Mouse (Mus musculus) CD4-positive, CD25-positive, alpha-beta regulatory T cell, adult 4 months (primary cell): ENCODE data around the gene Man2c1. TPM values are rescaled to one million over a fixed set of nuclear protein-coding genes. Genes with fewer than 3 reads are reported as not detected.
A peak's percentile ranks its signal among the peaks of the same experiment; 100 is the strongest.

Experiments used
- ATAC-seq: one replicate; pipeline ENCODE4 v1.8.0; 2017
- polyA plus RNA-seq, 2 experiments: library from polyadenylated mRNA; unstranded; fragments of 100-300 nt; shearing (Covaris generic); gene quantifications; one replicate each; pipeline ENCODE4 v1.2.1; 2017

The Man2c1 gene
- polyA plus RNA-seq, 2 experiments from 2014 or later = 41.1 to 119 TPM

DNA sequence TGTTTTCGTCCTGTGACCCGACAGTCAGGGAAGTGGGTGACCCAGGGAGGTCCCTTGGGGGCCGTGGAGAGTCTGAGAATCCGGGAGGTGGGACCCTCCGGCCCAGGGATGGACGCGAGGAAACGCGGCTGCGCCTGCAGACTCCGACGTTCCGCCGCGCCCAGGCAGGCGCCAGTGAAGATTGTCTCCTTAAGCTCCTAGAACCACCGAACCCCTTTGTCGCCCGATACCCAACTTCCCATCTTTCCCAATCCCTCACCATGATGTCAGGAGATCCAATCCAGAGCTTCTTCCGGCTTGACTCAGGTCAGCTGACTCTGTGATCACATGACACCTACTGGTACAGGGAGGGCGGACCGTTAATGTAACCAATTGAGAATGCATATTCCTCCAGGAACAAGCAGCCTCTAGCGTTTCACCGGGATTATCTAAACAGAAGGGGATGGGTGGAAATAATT lies 27.6 kb downstream of the Man2c1 start, which contains the start of gene Commd4:
Gene Commd4 (minus strand): TSS at position 319 of the 458 bp plus-strand sequence.
- peak; percentile 83 for ATAC-seq

DNA sequence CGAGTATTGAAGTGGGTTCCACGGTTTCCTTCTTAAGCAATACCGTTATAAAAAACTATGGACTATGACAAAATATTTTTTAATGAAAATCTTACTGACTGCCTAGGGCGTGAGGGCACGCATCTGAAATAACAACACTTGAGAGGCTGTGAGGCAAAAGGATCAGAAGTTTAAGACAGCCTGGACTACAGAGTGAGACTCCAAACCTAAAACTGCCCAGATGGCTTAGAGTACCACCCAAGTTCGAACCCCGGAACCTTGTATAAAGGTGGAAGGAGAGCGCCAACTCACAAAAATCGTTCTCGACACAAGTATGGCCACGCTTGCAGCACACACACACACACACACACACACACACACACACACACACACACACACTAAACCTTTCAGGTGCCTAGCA lies 28.0 kb downstream of the Man2c1 start:
- no peak for ATAC-seq

DNA sequence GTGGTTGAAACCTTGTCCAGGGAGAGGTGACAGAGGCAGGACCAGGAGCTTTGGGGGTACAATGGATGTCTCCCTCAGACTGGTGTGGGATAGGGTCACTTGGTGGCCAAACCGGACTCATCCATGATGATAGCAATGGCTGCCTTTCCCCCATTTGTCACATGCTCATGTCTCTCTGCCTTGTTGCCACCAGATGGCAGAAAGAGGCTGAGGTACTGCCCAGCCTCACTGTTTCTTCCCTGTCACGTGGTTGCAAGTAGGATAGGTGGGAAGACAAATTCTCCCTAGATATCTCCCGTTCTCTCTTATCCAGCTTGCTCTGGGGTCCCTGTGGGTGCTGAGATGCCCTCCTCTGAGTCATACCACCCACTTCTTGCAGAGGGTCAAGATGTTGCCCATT lies 32.0 kb downstream of the Man2c1 start:
- no peak for ATAC-seq

DNA sequence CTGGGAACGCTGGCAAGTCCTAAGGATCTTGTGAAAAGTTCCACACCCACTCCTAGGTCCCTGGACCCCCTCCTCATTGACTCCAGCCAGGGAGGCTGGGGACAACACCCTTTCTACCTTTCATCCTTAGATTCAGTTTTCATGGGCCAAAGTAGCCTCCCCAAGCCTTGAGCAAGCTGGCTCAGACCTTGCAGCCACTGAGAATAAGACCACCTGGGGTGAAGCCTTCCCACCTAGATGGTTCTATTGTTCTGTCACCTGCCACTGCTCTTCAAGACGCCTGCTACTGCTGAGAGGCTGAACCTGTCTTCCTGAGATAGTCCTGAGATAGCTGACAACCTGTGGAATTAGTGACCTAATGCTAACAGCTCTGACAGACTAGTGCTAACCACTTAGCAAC lies 32.6 kb downstream of the Man2c1 start:
- ATAC-seq = no peak

DNA sequence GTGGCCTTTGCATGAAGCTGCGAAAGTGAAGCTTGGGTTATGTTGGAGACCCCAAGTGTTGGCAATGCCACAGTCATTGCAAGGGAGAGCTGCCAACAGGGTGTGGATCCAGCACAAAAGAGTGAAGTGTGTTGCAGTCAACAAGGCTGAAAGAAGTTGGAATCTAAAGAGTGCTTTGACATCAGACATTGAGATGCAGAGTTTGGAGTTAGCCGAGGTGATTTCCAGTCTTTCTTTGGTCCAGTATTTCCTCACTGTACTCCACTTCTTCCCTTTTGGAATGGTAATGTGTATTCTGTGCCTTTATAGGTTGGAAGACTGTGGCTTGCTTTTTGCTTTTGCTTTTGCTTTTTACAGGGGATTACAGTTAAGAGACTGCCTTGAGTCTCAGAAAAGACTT lies 35.7 kb downstream of the Man2c1 start:
- no peak for ATAC-seq

DNA sequence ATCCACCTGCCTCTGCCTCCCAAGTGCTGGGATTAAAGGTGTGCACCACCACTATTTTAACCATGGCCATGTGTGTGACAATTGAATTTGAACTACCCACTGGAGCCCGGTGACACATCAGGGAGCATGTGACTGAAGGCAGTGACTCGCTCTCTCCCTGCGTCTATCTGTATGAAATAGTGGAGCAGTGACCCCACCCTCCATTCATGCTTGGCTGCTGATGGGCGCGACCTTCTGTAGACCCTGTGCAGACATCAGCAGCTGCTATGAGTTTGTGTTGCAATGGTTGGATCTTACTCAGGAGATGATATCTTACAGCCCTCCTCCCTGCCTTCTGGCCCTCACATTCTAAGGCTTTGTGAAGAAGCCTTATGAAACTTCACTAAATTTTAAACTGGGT lies 37.9 kb downstream of the Man2c1 start:
- no peak for ATAC-seq

Other genes starting within 250 kb of the Man2c1 start
- 1 to 10 TPM; 3.6 to 4.9 TPM for gene Snx33, start 202.3 kb upstream of the Man2c1 start, polyA plus RNA-seq
- gene Imp3, start 193.2 kb upstream of the Man2c1 start, polyA plus RNA-seq = 10 to 100 TPM; 42.6 to 57.1 TPM
- 10 to 100 TPM; 22.1 to 23.8 TPM for gene Snupn, start 179.8 kb upstream of the Man2c1 start, polyA plus RNA-seq
- gene Ptpn9, start 135.8 kb upstream of the Man2c1 start, polyA plus RNA-seq = 1 to 10 TPM; 3.4 to 5.0 TPM
- 10 to 100 TPM; 44.7 to 47.9 TPM for gene Sin3a, start 58.6 kb upstream of the Man2c1 start, polyA plus RNA-seq
- 10 to 100 TPM; 23.4 to 43.1 TPM for gene Neil1, start 17.6 kb downstream of the Man2c1 start, polyA plus RNA-seq
- 100 to 1,000 TPM; 295 to 389 TPM for gene Commd4, start 27.6 kb downstream of the Man2c1 start, polyA plus RNA-seq
- not detected for gene Trcg1, start 105.9 kb downstream of the Man2c1 start, polyA plus RNA-seq
- 10 to 100 TPM; 15.1 to 22.6 TPM for gene 1700017B05Rik, start 131.9 kb downstream of the Man2c1 start, polyA plus RNA-seq